Mouse (Mus musculus): ENCODE data around the gene Gm13277. TPM values are rescaled to one million over a fixed set of nuclear protein-coding genes. Genes with fewer than 3 reads are reported as not detected.

The Gm13277 gene
- polyA plus RNA-seq, 1 experiment: not detected

Other genes starting within 250 kb of the Gm13277 start
- not detected in 2 replicates for gene Ifna15, start 230.4 kb upstream of the Gm13277 start, polyA plus RNA-seq (2012; rRNA removed)
- not detected in 2 replicates for gene Ifna14, start 216.8 kb upstream of the Gm13277 start, polyA plus RNA-seq (2012; rRNA removed)
- gene Ifna9, start 196.2 kb upstream of the Gm13277 start, polyA plus RNA-seq (2012; rRNA removed): not detected in 2 replicates
- gene Ifna12, start 185.3 kb upstream of the Gm13277 start, polyA plus RNA-seq (2012; rRNA removed): not detected in 2 replicates
- not detected in 2 replicates for gene C87499, start 154.2 kb upstream of the Gm13277 start, polyA plus RNA-seq (2012; rRNA removed)
- not detected in 2 replicates for gene Ifna13, start 144.2 kb upstream of the Gm13277 start, polyA plus RNA-seq (2012; rRNA removed)
- gene Ifna16, start 111.7 kb upstream of the Gm13277 start, polyA plus RNA-seq (2012; rRNA removed): not detected in 2 replicates
- gene Ifna2, start 104.7 kb upstream of the Gm13277 start, polyA plus RNA-seq (2012; rRNA removed): not detected in 2 replicates
- not detected in 2 replicates for gene Ifnab, start 97.3 kb upstream of the Gm13277 start, polyA plus RNA-seq (2012; rRNA removed)
- 0.15 and 0.44 TPM in 2 replicates for gene Gm26566, start 66.8 kb upstream of the Gm13277 start, polyA plus RNA-seq (2012; rRNA removed)
- gene Klhl9, start 66.2 kb upstream of the Gm13277 start, polyA plus RNA-seq (2012; rRNA removed): 17.9 and 18.2 TPM in 2 replicates
- not detected in 2 replicates for gene Gm13271, start 33.8 kb upstream of the Gm13277 start, polyA plus RNA-seq (2012; rRNA removed)
- not detected in 2 replicates for gene Gm13283, start 28.5 kb upstream of the Gm13277 start, polyA plus RNA-seq (2012; rRNA removed)
- not detected in 2 replicates for gene Gm13290, start 14.8 kb upstream of the Gm13277 start, polyA plus RNA-seq (2012; rRNA removed)
- gene Gm13289, start 11.7 kb upstream of the Gm13277 start, polyA plus RNA-seq (2012; rRNA removed): not detected in 2 replicates
- gene Gm13272, start 8.8 kb upstream of the Gm13277 start, polyA plus RNA-seq (2012; rRNA removed): not detected in 2 replicates
- not detected in 2 replicates for gene Ifnz, start 6.5 kb upstream of the Gm13277 start, polyA plus RNA-seq (2012; rRNA removed)
- gene Gm13276, start 2.9 kb upstream of the Gm13277 start, polyA plus RNA-seq (2012; rRNA removed): not detected in 2 replicates
- not detected in 2 replicates for gene Gm13278, start 2.9 kb downstream of the Gm13277 start, polyA plus RNA-seq (2012; rRNA removed)
- not detected in 2 replicates for gene Gm13275, start 5.9 kb downstream of the Gm13277 start, polyA plus RNA-seq (2012; rRNA removed)
- gene Gm13279, start 8.8 kb downstream of the Gm13277 start, polyA plus RNA-seq (2012; rRNA removed): not detected in 2 replicates
- not detected in 2 replicates for gene Gm13285, start 11.0 kb downstream of the Gm13277 start, polyA plus RNA-seq (2012; rRNA removed)
- not detected in 2 replicates for gene Gm13287, start 14.6 kb downstream of the Gm13277 start, polyA plus RNA-seq (2012; rRNA removed)
- gene Gm13288, start 16.9 kb downstream of the Gm13277 start, polyA plus RNA-seq (2012; rRNA removed): not detected in 2 replicates
- gene Ifna7, start 27.6 kb downstream of the Gm13277 start, polyA plus RNA-seq (2012; rRNA removed): not detected in 2 replicates
- not detected in 2 replicates for gene Ifna11, start 31.3 kb downstream of the Gm13277 start, polyA plus RNA-seq (2012; rRNA removed)
- not detected in 2 replicates for gene Ifna6, start 38.8 kb downstream of the Gm13277 start, polyA plus RNA-seq (2012; rRNA removed)
- not detected in 2 replicates for gene Ifna5, start 46.9 kb downstream of the Gm13277 start, polyA plus RNA-seq (2012; rRNA removed)
- not detected in 2 replicates for gene Ifna4, start 53.2 kb downstream of the Gm13277 start, polyA plus RNA-seq (2012; rRNA removed)
- not detected in 2 replicates for gene Ifna1, start 61.5 kb downstream of the Gm13277 start, polyA plus RNA-seq (2012; rRNA removed)
- not detected in 2 replicates for gene Ifne, start 91.6 kb downstream of the Gm13277 start, polyA plus RNA-seq (2012; rRNA removed)

Measured in colon, adult 2 months (tissue).